Mouse (Mus musculus): Measurements from ENCODE around the gene Pigr.

Gene Pigr

DNA sequence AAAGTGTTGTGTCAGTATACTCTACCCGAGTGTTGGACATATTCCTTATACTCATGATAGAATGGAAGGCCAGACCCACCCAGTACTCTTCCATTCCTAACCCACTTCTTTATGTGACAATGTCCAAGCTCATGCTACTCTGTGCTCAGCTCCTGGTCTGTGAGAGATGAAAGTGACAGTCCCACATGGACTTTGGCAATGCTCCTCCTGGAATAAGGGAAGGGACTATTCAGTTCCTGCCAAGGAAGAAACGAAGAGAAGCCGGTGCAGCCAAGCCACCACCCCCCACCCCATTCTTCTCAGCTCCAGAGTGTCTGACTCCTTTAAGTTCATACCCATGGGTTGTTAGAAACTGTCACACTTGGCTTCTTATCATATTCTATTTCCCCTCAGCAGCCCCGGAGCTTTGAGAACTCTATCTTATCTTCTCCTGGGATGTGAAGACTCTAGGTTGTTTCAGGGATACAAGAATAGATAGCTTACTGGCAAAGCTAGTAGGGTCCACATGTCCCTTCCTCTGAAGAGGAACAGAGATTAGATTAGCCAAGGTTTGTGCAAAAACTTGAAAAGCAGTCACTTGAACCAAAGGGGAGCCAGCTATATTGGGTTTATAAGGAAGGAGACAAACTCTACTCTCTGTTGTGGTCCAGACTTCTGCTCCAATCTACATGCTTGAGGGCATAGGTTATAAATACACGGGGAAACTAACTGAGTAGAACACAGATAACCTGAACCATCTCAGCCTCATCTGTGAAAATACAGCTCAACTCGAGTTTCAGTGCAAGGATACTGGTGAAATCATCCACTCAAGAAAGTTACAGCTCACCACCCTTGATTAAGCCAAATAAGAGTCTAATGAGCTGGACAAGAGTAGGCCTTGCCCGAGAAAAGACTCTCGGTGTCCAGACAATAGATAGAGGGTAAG, 3.7 kb downstream of the Pigr start:
- no peak for DNase-seq

DNA sequence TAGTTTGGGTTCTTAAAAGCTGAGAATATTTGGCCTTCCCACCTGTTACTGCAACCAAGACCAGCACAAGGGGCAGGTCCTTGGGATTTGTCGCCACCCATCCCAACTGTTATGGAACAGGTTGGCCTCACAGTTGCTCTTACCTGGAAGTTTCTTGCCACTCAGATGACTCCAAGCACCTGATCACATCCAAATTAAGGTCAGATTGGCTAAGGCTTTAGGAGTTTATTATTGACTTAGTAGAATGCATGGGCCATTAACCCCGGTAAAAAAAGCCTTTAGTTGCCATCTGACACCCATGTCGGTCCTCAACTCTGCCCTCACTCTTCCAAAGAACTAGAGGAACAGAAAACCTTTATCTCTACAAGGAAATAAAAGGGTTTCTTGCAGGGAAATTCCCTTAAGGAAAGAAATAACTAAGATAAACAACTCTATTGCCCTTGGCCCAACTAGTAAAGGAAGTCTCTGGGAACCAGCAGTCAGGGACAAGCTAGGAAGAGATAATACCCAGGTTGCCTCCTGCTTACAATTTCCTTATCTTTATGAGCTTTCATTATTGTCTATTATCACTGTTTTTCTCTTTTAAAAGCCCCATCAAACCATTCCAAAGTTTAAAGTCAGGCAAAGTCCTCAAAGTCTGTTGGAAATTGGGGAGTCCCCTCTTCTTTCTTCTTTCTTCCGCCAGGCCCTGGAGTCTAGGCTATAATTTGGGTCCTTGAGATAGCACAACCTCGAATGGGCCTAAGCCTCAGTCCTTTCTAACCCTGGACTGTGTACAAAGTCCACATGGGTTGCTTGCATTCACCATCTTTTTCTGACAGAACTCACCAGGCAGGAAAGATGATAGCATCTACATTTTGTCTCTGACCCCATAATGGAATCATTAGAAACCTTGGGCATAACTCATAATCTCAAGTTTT, 6.0 kb downstream of the Pigr start:
- no peak for DNase-seq

DNA sequence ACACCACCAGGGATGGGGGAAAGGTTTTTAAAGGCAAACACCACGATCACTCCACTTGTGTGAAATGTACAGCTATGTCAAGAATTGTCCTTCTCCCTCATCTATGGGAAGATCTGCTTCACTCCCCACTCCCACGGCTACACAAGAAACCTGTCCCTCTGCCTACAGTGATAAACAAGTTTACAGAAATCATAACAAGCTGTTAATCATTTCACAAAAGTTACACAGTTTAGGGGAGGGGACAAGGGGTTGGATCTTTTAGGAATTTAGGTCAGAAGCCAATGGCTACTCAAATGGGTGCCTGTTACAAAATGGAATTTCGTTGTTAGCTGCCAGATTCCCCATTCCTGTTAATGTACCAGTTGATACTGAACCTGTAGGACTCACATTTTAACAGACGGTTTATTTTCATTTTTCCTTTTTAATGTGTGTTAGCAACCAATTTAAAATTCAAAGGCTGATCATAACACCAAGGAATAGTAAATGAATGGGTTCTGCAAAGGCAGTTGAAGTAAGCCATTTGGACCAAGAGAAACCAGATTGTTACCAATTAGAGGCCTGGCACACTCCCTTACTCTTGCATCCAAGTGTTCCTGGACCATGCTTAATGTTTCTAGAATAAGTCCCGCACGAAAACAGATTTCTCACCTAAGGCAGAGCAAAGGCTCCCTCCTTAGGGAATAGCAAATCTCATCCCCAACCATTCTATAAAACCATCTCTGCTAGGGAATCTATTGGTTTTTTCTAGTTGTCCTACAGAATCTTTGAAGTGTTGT, 8.9 kb downstream of the Pigr start:
- DNase-seq: no peak

DNA sequence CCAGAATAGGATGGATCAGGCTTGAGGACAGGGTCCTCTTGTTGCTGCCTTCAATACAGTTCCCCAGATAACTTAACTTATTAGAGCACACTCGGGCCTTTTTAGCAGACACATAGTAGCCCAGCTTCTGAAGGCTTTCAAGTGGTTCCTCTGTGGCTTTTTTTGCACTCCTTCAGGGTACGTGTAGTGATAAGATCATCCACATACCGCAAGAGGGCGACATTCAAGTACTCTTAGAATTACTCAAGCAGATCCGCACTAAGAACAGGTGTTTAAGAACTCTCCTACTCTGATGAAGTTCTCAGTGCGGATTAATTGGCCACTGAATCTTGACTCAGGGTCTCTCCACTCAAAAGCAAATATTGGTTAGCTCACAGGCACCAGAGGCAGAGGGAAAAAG, 11.8 kb downstream of the Pigr start:
- DNase-seq: peak; percentile 84 to 87

DNA sequence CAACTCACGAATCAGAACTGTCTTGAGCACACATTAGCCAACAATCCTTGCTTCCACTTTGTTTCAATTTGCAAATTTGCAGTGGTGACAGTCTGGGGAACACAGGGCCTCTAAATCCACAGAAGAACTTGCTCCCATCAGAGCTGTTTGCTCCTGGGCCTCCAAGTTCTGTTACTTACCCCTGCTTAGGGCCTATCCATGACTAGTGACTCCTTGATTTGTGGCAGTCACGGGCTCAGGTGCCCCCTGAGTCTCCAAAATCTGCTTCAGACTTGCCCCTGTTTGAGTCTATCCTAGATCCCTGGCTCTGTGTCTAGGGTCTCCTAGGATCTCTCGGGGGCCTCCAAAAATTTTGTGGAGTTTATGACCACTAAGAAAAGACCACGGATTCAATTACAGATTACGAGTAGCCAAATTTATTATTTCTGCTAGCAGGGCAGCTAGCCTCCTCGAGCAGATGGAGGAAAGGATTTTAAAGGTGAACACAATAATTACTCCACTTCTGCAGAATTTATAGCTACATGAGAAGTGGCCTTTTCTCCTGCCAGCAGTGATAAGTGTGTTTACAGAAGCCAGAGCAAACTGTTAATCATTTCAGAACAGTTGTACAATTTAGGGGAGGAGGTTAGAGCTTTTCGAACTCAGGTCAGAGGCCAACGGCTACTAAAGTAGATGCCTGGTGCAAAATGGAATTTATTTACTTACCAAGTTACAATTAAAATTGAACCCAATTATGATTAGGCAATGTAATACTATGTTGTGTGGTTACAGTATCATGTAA, 14.3 kb downstream of the Pigr start:
- DNase-seq: no peak

DNA sequence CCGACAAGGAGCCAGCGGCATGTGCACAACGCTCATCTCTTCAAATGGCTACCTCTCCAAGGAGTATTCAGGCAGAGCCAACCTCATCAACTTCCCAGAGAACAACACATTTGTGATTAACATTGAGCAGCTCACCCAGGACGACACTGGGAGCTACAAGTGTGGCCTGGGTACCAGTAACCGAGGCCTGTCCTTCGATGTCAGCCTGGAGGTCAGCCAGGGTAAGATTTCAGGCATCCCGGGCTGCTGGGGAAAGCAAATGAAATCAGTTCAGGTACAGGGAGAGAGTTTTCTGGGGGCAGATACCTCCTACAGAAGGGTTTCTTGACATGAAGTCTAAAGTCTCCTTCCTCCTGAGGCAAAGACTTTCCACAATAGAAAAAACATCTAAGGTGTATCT, 15.1 kb downstream of the Pigr start:
- no peak for DNase-seq

DNA sequence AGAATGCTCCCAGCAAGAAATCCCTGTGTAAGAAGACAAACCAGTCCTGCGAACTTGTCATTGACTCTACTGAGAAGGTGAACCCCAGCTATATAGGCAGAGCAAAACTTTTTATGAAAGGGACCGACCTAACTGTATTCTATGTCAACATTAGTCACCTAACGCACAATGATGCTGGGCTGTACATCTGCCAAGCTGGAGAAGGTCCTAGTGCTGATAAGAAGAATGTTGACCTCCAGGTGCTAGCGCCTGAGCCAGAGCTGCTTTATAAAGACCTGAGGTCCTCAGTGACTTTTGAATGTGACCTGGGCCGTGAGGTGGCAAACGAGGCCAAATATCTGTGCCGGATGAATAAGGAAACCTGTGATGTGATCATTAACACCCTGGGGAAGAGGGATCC, 18.0 kb downstream of the Pigr start:
- no peak for DNase-seq

DNA sequence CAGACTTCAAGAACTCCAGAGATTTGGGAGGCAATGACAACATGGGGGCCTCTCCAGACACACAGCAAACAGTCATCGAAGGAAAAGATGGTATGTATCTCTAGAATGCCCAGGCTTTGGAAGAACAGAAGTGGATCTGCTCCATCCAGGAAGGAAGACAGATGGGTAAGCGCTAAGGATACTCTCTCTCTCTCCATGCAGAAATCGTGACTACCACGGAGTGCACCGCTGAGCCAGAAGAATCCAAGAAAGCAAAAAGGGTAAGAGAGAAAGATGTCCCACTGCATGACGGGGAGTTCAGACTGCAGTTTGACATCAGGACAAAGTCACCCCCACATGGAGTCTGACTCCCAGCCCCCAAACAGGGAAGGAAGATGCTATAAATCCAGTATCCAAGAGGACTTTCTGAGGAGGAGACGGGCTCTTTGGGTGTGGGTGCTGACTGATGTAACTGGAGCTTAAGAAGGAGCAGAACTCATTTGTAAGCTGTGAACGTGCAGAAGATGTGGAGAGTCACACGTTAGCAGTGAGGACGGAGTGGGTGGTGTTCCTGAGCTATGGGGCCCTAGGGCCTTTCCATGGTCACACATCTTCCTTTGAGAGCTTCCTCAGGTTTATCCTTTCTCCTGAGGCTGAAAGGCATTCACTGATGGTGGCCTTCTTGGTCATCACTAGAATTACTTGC, 23.2 kb downstream of the Pigr start:
- no peak for DNase-seq

DNA sequence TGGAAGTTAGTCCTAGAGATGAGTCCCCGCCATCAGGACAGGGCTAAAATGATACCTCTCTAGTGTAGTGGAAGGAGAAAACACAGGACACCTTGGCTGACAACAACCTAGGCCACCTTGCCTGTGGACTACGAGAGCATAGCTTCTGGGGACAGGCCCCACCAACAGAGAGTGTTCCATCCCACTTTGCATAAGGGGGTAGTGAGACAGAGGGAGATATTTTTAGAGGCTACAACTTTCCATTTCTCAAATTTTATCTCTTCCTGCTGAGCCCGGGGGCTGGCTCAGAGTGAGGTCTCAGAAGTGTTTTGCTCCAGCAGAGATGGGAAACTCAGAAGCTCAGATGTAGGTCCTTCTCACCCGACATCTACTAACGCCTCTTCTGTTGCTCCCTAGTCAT, 23.9 kb downstream of the Pigr start:
- peak; percentile 65 to 68 for DNase-seq

DNA sequence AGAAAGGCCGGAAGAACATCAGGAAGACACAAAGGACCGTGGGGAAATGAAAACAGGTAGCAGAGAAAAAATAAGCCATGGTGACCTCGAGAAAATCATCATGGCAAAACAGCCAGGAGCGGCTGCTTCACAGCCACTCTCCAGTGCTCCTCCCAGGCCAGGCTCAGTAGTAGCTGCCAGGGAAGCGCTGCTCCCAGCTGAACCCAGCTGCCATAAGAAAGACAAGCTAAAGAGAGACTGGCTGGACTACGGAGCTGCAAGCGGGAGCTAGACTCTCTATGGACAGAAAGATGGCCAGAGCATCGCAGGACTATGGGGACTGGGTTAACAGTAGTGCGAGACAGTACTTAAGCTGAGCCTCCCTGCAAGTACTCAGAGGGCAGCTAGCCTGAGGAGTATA, 28.3 kb downstream of the Pigr start:
- no peak for DNase-seq

DNA sequence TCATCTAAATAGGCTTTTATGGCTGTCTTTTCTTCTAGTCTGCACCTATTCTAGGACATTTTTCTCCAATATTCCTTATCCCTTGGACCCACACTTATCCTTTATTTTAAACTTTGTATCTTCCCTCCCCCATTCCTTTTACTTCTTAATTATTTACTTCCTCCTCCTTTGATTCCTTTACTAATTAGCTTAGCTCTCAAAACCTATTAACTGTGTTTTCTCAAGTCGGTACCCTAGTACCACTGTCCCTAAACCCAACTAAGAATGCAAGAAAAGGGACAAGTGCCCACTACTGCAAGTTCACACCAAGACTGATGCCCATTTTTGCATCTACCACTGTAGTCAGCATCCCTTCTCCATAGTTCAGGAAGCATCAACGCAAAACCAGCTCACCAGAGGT, 29.2 kb downstream of the Pigr start:
- DNase-seq: no peak

DNA sequence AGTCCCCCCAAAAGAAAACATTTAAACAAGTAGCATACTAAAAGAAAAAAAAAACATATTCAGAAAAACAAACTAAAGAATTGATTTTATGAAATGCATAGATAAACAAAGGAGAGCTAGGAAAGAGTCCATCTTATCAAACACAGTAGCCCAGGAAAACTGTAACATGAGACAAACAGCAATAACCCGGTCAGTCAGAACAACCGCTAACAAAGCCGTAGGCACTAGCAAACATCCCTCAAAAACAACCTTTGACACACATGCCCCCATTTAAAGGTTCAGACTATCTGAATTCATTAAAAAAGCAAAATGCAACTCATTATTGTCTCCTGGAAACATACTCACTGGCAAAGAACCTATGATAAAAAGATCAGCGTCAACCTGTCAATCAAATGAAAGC, 31.0 kb downstream of the Pigr start:
- DNase-seq: no peak

DNA sequence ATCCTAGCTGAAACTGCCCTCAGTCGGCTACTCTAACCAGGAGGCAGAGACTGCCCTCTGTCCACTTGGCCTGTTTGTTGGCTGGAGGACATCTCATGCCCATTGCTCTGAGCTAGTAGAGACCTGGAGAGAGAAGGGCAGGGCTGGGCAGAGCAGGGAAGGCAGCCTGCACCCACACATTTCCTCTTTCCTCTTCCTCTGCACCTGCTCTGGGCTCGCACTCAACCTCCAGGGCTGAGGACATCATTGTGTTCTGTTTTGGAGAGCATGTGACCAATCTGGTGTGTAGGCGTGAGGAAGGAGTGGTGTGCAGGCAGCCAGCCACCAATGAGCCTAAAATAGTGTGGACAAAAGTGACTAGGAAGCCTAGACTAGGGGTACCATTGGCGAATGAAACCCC, 37.8 kb downstream of the Pigr start:
- DNase-seq: peak; percentile 85 to 87

DNA sequence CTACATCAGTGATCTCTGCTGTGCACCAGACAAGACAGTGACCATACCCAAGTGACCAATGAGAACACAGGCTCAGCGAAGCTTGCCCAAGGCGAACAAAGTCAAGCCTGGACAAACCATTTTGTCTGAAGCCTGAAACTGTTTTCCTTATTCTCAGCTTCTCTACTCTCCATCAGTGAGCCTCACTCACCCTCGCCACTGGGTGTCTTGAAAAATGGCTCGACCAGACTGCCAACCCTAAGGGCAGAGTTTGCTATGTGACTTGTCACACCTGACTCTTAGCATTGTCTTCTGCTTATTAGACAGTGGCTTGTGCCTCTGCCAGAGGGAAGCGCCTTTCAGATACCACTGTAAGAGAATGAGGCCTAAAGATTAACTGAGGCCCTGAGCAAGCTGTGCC, 38.3 kb downstream of the Pigr start:
- DNase-seq: peak; percentile 60 to 62

DNA sequence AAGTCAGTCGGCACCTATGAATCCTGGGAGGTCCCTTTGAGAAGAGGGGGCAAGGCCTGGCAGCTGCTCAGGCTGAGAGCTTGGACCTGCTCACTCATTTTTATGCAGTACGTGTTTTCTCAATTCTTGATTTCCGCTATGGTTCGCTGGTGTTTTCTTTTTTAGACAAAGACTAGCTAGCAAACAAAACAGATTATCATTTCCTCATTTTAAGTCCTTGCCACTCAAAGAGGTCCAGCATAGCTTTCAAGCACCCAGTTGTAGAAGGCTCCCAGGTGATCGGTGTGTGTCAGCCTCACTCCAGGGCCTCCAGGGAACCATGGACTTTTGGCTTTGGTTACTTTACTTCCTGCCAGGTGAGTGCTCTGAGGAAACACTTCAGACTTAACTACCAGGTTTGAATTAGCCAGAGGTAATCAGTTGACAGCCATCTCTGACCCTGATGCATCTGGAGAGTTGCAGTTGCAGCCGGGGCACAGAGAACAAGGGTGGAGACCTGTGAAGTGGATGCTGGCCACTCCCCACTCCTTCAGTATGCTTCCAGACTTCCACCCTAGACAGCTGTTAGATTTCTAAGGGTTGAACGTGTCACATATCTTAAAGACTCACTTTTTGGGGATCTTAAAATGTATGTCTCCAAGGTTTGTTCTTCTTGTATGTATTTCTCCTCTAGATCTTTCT, 39.2 kb downstream of the Pigr start, which contains the start of gene Fcmr:
Gene Fcmr (plus strand): TSS at position 129 of the 681 bp plus-strand sequence.
- DNase-seq: peak; percentile 73 to 75

DNA sequence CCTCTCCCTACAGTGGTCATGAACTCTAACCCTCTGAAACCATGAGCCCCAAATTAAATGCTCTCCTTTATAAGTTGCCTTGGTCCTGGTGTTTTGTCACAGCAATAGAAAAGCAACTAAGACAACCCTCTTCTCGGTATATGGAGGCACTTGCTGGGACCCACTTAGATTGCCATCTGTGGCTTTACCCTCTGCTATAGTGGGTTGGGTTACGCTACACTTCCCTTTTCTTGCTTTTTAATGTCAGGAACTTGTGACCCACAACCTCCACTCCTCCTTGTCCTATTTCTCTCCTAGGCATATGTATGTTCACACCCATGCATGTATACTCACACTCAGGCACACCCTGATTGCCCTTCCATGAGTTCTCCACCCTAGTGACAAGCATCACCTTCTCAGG, 46.4 kb downstream of the Pigr start:
- DNase-seq: peak; percentile 23 to 29

DNA sequence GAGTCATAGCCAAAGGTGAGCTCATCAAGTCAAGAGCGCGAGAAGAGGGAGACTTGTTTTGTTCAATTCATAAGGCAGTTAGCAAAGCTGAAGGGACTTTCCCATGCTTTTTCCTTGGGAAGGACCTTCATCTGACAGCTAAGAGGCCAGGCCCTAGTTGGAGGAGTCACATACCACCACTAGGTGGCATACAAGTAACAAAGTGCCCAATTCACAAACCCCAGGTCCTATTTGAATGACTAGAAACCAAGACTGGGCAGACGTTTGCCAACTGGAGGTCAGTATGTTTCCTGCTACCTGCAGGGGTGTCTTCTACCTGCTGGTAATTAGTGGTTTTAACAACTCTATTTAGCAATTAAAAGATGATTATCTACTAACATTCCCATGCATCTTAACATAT, 48.7 kb downstream of the Pigr start:
- peak; percentile 49 to 55 for DNase-seq

DNA sequence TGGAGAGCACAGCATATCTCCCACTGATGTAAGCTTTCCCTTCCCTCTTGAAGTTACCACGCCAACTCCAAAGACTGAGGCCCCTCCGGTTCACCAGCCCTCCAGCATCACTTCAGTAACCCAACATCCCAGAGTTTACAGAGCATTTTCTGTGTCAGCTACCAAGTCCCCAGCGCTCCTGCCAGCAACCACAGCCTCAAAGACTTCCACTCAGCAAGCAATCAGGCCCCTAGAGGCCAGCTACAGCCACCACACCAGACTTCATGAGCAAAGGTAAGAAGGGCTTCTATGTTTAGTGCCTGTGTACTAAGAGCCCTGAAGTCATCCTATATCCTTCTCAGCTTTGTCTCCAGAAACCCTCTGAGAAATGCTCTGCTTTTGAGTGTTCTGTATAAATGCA, 49.4 kb downstream of the Pigr start:
- DNase-seq: no peak

DNA sequence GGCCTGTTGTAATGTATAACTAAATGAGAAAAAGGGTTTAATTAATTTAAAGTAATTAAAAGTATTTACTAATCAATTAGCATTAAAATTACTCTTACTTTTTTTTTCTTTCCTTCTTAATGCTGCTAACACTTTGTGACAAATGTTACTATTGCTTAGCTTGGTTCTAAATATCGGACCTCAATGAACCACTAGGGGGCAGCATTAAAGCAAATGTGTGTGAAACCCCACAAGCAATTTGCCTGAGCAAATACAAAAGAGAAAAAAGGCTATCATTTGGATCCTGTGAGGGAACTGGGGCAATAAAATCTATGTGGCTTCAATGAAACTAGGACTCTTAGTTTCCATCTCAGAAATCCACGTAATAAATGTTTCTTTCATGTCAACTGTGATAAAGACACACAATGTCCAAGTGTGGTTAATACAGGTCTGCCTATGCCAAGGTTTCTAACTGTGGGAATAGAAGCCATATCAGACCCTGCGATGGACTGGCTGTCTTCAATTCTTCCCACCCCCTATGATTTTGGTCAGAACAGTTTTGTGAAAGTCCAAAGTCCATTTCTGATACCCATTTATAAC, 50.5 kb downstream of the Pigr start:
- peak; percentile 72 to 76 for DNase-seq

DNA sequence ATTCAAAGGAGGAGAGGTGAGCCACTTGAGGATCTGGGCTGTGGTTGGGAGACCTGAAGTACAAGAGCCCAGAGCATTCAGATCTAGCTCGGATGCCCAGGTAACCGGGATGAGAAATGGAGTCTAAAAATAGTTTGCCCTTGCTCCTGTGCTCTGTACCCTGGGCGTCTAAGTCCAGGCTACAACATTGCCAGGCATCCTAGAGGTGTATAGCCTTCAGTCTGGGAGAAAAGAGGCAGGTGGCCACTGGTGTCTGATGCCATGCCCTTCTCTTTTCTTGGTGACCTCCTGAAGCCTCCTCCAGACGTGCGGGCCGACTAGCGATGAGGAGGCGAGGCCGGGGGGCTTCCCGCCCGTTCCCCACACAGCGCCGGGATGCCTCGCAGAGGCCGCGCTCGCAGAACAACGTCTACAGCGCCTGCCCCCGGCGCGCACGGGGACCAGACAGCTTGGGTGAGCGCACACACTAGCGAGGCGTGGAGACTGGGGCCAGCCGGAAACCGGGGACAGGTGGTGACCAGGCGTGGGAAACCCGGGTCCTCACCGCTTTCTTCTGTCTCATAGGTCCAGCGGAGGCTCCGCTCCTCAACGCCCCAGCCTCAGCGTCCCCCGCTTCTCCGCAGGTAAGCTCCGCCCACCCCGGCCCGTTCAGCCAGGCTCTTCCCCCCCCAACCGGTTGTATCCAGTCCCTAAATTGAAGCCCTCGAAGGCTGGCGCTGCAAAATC, 51.6 kb downstream of the Pigr start:
- DNase-seq: peak; percentile 51 to 55

All from B cell, adult 2 months (primary cell).